Mouse (Mus musculus) gastrocnemius, postnatal 36 days (tissue): ENCODE measurements around the gene Axin2. TPM values are rescaled to one million over a fixed set of nuclear protein-coding genes. Genes with fewer than 3 reads are reported as not detected.

Source experiments
- DNase-seq, 2 experiments: peaks; one replicate each; pipeline ENCODE4 v3.0.0; 2022
- intact Hi-C: fragments of 180-260 bp; cut with DNase I; formaldehyde crosslinking; loops from one replicate; pipeline ENCODE4 v1.15.1; 2025
- total RNA-seq, 2 experiments: library from RNA; stranded (reverse); gene quantifications; 2 replicates each; pipeline ENCODE4 v1.2.3; 2021

The Axin2 gene
- total RNA-seq, 2 experiments from 2014 or later: 7.0 to 15.0 TPM

DNA sequence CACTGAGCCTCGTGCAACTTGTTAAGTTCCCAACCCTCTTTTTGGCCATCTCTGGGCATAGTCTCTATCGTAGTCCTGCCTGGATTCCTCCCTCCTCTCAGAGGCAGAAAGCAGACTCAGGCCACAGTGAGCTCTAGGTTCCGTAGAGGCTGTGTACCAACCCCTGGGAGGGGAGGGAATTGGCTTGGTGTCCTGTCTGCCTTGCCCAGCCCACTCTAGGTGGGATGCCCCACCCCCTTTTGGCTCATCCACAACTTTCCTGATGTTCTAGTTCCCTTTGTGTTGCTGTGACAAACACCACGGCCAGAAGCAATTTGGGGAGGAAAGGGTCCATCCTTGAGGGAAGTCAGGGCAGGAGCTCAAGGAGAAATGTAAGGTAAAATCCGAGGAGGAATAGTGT lies 39.0 kb downstream of the Axin2 start:
- DNase-seq: no peak
- intact Hi-C loops: no loop called here

DNA sequence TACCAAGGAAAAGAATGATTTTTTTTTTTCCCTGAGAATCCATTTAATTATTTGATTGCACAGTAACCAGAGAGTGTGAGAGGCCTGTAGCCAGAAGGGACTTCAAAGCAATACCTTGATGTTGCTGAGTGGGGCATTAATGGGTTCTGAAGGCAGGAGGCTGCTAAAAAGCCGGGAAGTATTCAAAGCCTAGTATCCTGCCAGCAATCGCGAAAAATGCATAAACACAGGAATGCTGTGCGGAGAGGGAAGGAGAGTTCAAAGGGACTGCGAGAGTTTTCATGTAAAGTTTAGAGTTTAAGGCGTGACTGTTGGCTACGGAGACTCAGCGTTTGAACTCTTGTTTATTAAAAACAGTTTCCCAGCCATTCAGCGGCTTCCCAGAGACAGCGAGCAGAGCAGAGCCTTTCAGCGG lies 41.5 kb downstream of the Axin2 start:
- no peak for DNase-seq
- intact Hi-C loops: no loop called here

DNA sequence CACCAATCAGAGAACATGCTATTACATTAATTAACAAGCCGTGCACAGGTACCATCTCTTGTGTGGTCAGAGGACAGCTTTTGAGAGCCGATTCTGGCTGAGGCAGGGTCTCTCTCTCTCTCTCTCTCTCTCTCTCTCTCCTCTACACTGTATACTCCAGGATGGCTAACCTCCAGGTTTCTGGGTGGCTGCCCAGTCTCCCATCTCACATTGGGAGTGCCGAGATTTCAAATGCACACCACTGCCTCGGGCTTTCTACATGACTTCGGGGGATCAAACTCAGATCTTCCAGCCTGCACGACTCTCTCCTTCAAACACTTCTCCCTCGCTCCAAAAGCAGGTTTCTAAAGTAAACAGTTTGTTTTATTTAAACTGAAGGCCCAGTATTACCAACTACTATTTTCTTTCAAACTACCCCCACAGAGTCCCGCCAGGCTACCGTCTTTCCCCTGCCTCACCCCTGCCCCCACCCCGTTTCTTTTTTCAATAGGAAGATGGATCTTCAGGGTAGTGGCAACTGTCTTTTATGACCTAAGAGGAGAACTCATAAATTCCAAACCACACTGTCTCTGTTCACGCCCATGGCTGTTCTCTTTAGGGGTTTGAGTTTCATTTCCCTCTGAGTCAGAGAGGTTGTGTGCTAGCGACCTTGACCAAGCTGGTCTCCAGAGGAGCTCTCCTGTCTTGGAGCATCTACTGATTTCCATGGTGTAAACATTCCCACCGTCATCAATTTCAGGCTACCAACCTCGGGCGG lies 43.5 kb downstream of the Axin2 start:
- intact Hi-C loops: no loop called here
- DNase-seq: no peak

DNA sequence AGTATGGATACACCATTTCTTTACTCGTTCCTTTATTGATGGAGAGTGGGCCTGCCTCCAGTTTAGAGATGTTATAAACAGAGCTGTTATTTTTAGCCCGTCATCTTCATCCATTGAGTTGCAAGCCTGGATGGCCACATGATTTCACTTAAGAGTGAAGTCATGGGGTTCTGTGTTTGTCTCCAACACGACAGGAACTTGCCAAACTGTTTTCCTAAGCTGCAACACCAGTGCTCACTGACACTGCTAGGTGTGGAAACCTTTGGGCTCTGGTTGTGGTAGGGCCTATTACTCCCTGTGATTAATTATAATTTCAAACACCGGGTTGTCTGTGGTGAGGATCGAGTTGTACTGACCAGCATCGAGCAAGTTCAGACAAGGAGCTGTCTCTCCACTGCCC lies 45.6 kb downstream of the Axin2 start:
- intact Hi-C loops: no loop called here
- no peak for DNase-seq

DNA sequence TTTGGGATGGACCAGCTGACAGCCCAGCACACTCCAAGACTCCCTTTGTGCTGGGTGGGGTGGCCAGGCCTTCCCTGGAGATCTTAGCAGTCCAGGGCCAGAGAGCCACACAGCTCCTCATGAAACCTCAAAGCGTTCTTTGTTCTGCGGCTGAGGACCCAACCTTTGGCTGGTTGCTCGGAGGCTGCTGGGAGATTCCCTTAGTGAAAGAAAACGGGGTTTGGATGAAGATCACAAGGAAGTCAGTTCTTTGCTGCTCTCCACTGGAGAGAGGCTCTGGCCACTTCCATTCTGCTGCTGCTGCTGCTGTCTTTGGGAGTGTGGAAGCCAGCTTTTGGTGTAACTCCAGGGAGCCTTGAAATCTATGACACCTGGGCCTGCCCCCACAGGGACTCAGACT lies 53.3 kb downstream of the Axin2 start:
- intact Hi-C loops: no loop called here
- DNase-seq: no peak

DNA sequence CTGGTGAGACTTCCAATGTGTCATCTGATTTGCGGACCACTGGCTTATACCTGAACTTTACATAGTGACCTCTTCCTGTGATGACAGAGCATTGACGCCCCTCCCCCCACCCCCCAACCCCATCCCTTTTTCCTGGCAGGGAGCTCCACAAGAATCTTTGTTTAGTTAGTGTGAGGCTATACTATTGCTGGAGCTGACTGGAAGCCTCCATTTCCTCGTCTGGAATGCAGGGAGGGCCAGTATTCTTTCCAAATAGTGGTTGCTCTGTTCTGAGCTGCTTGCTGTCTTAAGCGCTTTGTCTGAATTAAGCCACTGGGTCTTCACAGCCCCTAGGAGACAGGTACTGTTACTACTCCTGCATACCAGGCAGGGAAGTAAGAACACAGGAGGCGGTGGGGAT lies 53.7 kb downstream of the Axin2 start:
- no peak for DNase-seq
- intact Hi-C loops: no loop called here

DNA sequence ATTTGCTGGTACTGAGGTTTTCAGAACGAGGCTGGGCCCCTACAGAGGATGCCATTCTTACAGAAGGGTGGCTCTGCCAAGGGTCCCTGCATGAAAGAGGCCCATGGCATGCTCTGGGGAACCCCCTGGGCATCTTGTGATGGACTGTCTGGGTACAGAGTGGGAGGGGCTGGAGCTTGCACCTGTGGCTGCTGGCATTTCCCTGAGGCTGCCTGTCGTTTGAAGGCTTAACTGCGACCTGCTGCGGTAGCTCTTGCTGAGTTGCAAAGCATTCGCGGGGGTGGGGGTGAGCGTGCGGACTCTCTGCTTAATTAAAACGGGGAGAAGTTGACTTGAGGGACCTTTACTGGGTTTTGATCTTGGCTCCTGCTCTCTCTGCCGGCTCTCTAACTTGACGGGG lies 55.4 kb downstream of the Axin2 start:
- DNase-seq: no peak
- intact Hi-C loops: no loop called here

DNA sequence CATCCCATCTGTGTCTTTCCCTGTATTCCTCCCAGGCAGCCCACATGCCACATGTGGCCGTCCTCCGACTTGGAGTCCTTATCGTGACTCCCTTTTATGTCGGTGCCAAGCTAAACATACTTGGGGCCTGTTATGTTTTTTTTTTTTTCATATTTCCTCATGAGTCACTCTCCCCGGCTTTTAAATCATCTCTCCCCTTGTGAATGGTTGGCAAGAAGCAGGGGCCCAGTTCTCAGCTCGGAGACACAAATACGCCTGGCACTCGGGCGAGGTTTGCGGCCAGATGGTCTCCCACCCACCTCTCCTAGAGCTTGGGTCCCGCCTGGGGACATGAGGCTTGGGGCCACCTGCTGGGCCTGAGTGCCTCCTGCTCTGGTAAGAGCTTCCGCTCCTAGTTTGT lies 60.4 kb downstream of the Axin2 start:
- no peak for DNase-seq
- intact Hi-C loops: no loop called here

DNA sequence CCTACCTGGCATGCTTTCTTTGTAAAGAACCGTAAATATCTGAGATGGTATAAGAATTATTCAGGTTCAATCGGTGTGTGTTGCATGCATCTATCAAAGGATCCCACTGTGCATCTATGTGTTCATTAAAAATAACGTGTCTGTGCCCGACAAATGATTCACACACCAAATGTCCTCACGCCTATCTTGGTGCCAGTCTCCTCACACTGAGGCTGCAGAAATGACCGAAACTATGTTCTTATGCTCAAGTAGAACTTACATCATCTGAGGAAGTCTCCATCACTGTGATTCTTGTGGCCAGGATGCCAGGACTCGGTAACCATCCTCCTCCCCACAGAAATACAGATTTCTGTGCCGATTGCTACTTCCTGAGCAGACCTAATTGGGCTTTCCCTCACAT lies 60.9 kb downstream of the Axin2 start:
- intact Hi-C loops: no loop called here
- DNase-seq: no peak

DNA sequence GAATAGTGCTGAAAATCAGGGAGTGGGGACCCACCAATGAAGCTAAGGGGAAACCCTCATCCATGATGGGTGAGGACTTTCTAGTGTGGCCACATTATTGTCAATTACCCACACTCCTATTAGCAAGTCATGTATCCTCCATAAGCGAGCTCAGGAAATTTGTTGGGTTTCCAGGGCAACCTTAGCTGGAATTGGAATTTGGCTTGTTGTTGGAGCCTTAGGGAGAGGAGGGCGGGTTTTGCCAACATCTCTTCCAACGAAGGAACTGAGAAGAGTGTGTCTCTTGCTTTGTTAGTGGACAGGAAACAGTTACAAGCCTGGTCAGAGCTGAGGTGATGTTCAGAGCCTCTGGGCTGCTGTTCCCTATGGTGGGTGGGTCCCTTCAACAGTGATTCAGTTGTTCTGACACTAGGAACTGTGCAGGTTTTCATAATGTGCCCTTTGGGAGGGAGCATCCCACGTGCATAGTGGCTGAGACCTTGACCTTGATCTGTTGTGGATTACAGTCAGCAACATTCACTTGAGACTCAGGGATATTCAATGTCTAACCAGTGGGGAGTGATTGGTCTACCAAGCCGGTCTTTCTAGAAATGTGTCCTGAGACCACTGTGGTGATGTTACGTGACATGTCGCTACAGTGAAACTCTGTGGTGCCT lies 63.4 kb downstream of the Axin2 start:
- DNase-seq: no peak
- intact Hi-C loops: no loop called here

DNA sequence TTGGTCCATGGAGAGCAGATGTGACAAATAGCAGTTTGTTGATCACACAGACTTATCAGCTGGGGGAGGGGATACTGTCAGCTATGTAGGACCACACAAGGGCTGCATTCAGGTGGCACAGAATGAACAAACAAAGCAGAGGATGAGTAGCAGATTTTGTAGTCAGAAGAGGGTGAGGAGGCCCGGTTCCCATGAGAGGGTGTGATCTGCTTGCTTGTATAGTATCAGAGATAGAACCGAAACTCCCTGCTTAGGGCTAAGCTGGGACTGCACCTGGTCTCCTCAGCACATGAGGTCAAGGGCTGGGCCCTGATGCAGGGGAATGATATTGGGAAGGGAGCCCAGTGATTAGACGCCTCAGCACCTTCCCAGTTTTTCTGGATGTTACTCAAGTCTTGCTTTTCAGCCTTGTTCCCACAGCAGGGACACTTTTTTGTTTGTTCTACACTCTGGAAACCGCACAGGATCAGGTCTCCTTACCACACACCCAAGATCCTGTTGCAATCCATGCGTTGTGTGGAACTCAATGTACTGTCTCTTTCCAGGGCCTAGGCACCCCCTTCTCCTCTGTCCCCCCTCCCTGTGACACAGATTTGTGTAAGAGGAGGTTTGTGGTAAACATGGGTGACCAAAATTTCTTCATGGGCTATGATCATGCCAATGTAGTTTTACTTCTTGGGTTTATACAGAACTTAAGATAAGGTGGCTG lies 64.7 kb downstream of the Axin2 start:
- no peak for DNase-seq
- intact Hi-C loops: no loop called here

DNA sequence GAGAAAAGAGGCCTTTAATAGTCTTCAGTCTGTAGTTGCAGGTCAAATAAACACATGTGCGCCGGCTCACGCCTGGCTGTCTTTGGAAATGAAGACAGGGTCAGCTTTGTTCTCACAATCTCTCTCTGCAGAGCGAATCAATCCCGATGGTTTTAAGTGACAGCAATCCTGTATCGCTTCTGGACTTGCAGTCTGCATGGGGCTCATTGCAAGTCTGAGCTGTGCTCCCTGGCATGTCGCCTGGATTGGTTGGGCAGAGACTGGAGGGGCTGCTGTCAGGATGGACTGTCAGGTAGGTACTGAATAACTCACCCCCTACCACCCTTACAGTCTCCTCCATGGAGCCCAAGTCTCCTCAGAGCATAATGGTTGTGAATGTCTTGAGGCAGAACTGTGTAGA lies 65.7 kb downstream of the Axin2 start:
- intact Hi-C loops: no loop called here
- no peak for DNase-seq

DNA sequence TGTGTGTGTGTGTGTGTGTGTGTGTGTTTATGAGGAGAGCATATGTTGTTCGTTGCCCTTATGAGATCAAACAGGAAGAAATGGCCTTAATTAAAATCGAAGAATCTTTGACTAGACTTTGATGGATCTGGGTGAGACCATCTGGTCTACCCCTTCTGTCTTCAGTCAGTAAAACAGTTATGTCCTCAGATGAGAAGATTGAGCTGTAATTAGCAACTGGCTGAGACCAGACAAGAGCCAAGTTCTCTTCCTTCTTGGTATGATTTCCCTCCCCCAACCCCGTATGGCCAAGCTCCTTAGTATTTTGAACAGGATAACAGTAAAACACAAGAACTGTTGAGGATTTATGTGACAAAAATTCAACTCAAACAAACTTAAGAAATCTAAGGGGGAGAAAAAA lies 67.1 kb downstream of the Axin2 start:
- no peak for DNase-seq
- intact Hi-C loops: no loop called here

DNA sequence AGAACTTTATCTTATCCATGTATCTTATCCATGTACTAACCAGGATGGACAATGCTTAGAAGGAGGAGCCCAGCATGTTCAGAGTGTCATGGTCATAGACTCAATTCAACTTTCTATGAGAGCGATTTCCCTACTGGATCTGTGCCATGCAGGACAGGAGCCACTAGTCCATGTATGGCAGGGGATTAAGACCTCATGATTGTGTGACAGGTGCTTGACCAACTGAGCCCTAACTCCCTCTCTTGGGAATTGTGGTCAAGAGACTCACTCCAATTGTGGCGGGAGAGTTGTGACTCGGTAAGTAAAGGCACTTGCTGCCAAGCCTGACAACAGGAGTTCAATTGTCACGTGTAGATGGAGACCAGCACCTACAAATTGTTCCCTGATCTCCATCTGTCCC lies 67.6 kb downstream of the Axin2 start:
- intact Hi-C loops: no loop called here
- no peak for DNase-seq

DNA sequence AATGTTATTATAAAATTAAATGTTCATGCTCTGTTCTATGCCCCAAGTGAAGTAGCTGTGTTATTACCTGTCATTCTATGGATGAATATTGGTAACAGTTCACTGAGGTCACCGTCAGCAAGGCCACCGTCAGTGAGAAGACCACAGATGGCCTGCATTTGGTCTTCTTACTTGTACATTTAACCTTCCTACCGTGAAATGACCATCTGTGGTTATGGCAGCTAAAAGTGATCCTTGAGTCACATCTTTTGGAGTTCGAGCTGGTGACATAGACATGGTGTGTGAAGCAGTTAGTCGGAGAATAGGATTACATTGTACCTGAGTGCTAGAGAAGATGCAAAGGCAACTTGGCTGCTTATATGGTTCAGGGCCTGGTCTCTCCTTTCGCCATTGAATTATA lies 68.1 kb downstream of the Axin2 start:
- DNase-seq: no peak
- intact Hi-C loops: no loop called here

DNA sequence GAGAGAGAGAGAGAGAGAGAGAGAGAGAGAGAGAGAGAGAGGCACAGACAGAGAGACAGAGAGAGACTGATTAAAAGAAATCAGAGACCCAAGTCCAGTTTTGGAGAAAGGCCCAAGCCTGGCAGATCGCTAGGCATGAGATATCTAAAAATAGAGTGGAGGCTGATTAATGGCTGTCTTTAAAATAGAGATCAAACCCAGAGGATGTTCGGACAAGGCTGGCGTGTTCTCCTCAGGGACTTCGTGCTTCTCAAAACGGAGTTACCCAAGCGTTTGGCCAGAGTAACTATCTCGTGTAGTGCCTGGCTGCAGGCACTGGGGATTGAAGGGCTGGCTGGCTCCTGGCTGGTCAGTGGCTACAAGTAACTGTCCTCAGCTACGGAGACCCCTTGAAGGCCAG lies 69.8 kb downstream of the Axin2 start:
- DNase-seq: peak; percentile 22 to 25
- intact Hi-C loops: loop anchor here (5.0 kb wide), 1 partner anchor 68 kb away; the partner anchor contains the start of gene Axin2

DNA sequence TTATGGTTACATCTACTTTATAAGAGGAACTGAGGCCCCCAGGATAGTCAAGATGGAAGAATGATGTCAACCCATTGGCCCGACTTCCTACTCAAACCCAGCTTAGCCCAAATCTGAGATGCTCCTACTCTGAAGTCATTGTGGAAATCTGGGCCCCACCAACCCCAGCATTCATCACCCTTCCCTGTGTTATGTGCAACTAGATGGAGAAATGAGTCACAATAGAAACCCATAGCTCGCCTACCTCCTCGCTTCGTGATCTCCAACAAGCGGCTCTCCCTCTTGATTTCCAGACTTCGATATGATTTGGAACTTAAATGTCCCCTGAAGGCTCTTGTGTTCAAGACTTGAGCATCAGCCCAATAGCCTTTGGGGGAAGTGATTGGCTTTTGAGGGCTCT lies 73.3 kb downstream of the Axin2 start:
- DNase-seq: no peak
- intact Hi-C loops: loop anchor here (5.0 kb wide), 1 partner anchor 71 kb away; the partner anchor contains the start of gene Axin2

DNA sequence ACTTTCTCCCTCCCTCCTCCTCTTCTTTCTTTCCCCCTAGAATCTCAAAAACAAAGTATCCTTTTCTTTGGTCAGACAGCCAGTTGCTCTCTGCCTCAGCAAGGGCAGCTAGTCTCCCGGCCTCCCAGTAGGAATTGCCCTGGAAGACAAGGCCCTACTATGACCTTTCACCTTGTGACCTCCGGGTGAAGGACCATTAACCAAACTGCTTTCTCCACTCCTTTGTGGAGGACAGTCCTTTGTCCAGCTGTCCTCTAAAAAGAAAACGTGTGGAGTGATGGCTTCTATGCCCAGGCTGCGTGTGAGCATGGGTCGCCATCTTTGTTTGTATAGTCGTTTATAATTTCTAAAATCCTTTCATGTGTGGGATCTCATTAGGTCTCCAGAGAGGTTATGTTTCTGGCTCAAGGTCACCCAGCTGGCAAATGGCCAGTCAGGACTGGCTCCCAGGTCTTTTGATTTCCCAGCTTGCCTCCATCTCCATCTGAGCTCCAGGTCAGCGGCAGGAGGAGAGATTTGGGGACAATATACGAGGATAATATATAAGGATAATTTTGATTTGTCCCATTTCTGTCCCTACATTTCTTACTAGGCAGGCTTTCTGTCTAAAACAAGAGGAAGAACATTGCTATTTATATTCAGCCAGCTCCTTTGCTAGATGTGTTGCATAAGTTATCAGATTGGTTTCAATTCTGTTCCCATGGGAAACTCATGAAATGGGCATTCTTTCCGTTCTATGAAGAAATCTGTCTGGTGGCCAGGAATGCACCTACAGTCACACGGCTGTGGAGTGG lies 75.2 kb downstream of the Axin2 start:
- intact Hi-C loops: no loop called here
- no peak for DNase-seq

DNA sequence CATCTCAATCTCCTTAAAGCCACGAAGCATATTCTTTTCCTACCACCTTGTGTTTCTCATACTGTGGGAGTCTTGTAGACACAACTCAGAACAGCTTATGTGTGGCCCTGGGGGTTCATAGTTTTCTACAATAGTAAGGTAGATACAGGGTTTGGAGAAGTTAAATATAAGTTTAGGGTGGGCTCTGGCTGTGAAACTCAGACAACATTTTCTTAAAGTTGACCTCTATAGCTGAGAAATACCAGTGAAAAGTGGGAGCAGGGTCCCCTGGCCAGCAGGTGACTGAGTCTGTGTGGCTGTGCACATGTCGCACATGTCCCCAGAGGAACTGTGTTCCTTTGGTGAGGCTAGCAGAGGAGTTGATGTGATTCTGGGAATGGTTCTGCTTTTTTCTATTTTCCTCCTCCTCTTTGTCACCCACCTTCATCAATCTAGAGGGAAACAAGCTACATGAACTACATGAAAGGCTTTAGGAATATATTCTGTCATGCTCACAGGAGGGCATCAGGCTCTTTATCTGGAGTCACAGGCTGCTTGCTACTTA lies 75.9 kb downstream of the Axin2 start:
- no peak for DNase-seq
- intact Hi-C loops: no loop called here

DNA sequence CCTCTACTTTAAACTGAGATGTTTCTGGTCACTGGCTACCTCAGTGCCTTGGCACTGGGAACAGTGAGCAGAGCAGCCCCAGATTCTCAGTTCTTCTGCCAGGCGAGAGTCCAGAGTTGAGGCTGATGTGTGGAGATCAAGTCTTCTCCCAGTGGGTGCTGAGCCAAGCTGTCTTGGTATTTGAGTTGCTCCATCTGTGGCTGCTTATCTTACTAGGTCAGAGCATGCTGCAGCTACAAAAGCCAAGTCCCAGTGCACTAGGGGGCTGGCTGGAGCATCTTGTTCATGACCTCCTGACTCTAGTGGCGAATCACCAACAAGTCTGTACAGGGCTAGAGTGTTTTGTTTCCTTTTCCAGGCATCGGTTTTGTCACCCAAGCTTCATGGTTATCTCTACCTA lies 77.7 kb downstream of the Axin2 start:
- no peak for DNase-seq
- intact Hi-C loops: no loop called here
